Mouse (Mus musculus): ENCODE measurements around the gene B3galnt1. TPM values are rescaled to one million over a fixed set of nuclear protein-coding genes. Genes with fewer than 3 reads are reported as not detected.

B3galnt1 gene
- polyA plus RNA-seq, 1 experiment, result 4.5 TPM

DNA sequence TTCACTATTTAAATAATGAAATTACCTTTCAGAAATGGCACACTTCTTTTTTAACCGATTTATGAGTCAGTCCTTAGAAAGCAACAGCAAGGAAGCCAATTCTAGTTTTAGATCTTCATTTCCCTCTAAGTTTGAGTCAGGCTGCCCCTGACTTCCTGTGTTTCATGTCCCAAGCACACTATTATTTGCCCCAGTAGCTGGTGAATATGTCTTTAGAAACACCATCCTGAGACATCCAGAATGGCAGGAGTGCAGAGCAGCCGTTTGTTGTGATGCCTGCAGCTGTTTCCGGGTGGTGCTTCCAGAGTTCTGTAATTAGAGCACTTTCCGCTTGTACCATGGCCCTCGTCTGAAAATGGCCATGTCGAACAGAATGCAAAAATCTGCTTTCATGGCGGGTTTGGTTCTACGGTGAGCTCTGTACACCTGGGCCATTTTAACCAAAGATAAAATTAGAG, 73.7 kb downstream of the B3galnt1 start:
- 52% methylated on average over 8 of the region's 8 CpGs for WGBS
- DNase-seq (ENCODE audit: low read depth, low spot score), result no peak

DNA sequence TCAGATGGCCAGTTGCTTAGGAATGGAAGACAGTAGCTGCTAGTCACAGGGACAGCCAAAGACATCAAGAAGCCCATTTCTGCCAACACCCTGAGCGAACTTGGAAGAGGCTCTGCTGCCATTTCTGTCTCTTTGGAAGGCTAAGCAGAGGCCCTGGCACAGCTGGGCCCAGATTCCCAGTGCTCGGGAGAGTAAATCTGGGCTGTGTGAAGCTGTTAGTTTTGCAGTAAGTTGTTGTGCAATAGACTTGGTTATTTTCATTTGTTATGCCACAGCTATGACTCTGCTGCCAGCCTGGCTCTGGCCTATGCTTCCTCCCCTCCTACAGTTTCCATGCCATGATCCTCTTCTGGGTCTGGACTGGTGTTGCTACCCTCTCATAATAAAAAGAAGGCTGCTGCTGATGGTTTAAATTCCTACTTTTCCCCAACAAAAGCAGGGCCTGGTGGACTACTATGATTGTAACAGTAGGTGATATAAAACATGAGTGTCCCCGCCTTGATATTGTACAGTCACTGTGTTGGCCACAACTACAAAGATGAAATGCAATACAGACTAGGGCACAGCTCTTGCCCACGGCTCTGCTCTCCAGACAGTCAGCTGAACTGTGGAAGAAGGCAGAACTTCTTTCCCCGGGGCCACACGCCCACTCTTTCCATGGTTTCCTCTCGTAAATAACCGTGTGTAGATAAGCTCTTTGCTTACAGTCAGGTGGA, 74.2 kb downstream of the B3galnt1 start:
- 40% methylated on average over 8 of the region's 8 CpGs for WGBS

More for the DNA sequence above, 74.2 kb downstream of the B3galnt1 start:
- DNase-seq (ENCODE audit: low read depth, low spot score), result no peak

Other genes starting within 250 kb of the B3galnt1 start
- gene Nmd3, start 123.0 kb upstream of the B3galnt1 start, polyA plus RNA-seq (2012; rRNA removed), result 30.1 and 35.6 TPM in 2 replicates